Mouse (Mus musculus) limb, embryonic 14.5 days (tissue): ENCODE data around the gene Lonp2. TPM values are rescaled to one million over a fixed set of nuclear protein-coding genes. Genes with fewer than 3 reads are reported as not detected.

Experiments
- ATAC-seq: fragments of 200-750 bp; cut with Nextera tagmentation; 2 replicates; pipeline ENCODE4 v1.8.0; 2017; ENCODE audit warnings: low read depth, moderate number of reproducible peaks, moderate TSS enrichment; ENCODE audit not compliant: low FRiP score
- DNase-seq: peaks from one replicate; pipeline ENCODE4 v3.0.0-alpha.2; 2015; ENCODE audit warnings: low spot score
- H3K27ac ChIP-seq: fragments of 300-500 bp; sonication (generic); replicated peaks from 2 replicates; pipeline ENCODE4 v1.5.1; 2014; ENCODE audit warnings: low read depth, mild to moderate bottlenecking, low read length, moderate library complexity, mixed read lengths
- H3K27me3 ChIP-seq: fragments of 300-500 bp; sonication (generic); 2 replicates; pipeline ENCODE4 v1.6.1; 2014; ENCODE audit warnings: low read length, mixed read lengths; ENCODE audit not compliant: control insufficient read depth, insufficient read depth
- H3K36me3 ChIP-seq: fragments of 300-500 bp; sonication (generic); 2 replicates; pipeline ENCODE4 v1.6.1; 2014; ENCODE audit warnings: mild to moderate bottlenecking, low read length, moderate library complexity, mixed read lengths; ENCODE audit not compliant: control insufficient read depth, insufficient read depth
- H3K4me1 ChIP-seq: fragments of 300-500 bp; sonication (generic); 2 replicates; pipeline ENCODE4 v1.6.1; 2014; ENCODE audit warnings: antibody characterized with exemption, low read length, mixed read lengths; ENCODE audit not compliant: control insufficient read depth, insufficient read depth
- H3K4me2 ChIP-seq: fragments of 300-500 bp; sonication (generic); replicated peaks from 2 replicates; pipeline ENCODE4 v1.6.1; 2014; ENCODE audit warnings: low read depth, mild to moderate bottlenecking, low read length, moderate library complexity; ENCODE audit not compliant: severe bottlenecking
- H3K4me3 ChIP-seq: fragments of 300-500 bp; sonication (generic); replicated peaks from 2 replicates; pipeline ENCODE4 v1.5.1; 2014; ENCODE audit warnings: low read length
- H3K9ac ChIP-seq: fragments of 300-500 bp; sonication (generic); 2 replicates; pipeline ENCODE4 v1.6.1; 2014; ENCODE audit warnings: mild to moderate bottlenecking, low read depth, low read length, moderate library complexity; ENCODE audit not compliant: severe bottlenecking
- H3K9me3 ChIP-seq: fragments of 300-500 bp; sonication (generic); 2 replicates; pipeline ENCODE4 v1.6.1; 2016; ENCODE audit warnings: low read length; ENCODE audit not compliant: control insufficient read depth
- POLR2A ChIP-seq: fragments of 200-500 bp; IDR thresholded peaks from 2 replicates; pipeline ENCODE4 v1.8.0; 2012; ENCODE audit warnings: inconsistent platforms, mild to moderate bottlenecking, moderate library complexity, borderline replicate concordance; ENCODE audit not compliant: insufficient read depth, insufficient read length; ENCODE audit errors: extremely low read depth
- WGBS: fragments of 180-500 bp; shearing (Covaris S2); extraction: QIAGEN DNeasy Blood & Tissue Kit; methylation state at CpG from one replicate; pipeline ENCODE4 v1.1.7; 2014; 5-methylcytosine and 5-hydroxymethylcytosine counted together
- polyA plus RNA-seq, 2 experiments: library from polyadenylated mRNA; depleted of rRNA in 1 of 2; stranded (reverse) in 1 of 2; unstranded in 1 of 2; fragments of >200 nt; fragmentation: Nextera tagmentation in 1 of 2; extraction: Ambion mirVana in 1 of 2; gene quantifications; 2 replicates each; pipeline versions ENCODE4 v1.2.1 to v1.2.3; 2012 to 2014

The Lonp2 gene
- polyA plus RNA-seq, 2 experiments = 31.8 to 54.1 TPM

GRCm38 (mm10) chr8:86581921-86582331 is 41.9 kb upstream of the Lonp2 start:
- 68% methylated on average over 4 of the region's 4 CpGs for WGBS
- Histone ChIP-seq H3K36me3 (no peaks in the 10 kb centered on the region), H3K9ac (no peak overlapping the region), H3K27me3 (no peaks in the 10 kb centered on the region), H3K27ac (no peak overlapping the region), H3K4me2 (no peak overlapping the region), H3K9me3 (no peaks in the 10 kb centered on the region), H3K4me3 (no peak overlapping the region), H3K4me1 (peaks cover 8% of the 10 kb centered on the region; the same call in 1 of the 2 replicates)
- ATAC-seq = no peak
- DNase-seq = no peak
- TF ChIP-seq POLR2A = no peak

DNA sequence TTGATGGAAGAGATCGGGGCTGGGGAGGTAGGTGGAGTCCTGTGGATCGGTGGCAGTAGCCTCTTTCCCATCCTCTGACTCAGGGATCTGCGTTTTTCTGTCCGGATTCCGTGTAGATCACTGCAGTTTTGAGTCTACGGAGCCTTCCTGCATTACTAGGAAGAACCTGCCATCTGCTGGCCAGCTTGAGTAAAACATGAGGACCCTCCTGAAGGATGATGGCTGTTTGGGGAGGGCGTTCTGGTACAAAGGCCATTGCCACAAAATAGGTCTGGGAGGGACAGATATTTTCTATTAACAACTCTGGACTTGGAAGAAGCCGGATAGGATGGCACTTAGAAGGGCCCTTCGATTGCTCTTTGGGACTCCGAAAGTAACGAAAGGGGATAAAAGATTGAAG is 38.7 kb upstream of the Lonp2 start:
- H3K4me3 ChIP-seq = peak overlapping the region; percentile 34
- no peak overlapping the region for H3K9ac ChIP-seq
- H3K4me1 ChIP-seq = no peaks in the 10 kb centered on the region
- ATAC-seq (peak; percentile 65), DNase-seq (peak; percentile 90)
- no peaks in the 10 kb centered on the region for H3K27me3 ChIP-seq
- no peak for TF ChIP-seq POLR2A
- H3K36me3 ChIP-seq = no peaks in the 10 kb centered on the region
- 6% methylated on average over 11 of the region's 11 CpGs for WGBS
- no peak overlapping the region for H3K27ac ChIP-seq
- H3K9me3 ChIP-seq = no peaks in the 10 kb centered on the region
- H3K4me2 ChIP-seq = peak overlapping the region; percentile 58

DNA sequence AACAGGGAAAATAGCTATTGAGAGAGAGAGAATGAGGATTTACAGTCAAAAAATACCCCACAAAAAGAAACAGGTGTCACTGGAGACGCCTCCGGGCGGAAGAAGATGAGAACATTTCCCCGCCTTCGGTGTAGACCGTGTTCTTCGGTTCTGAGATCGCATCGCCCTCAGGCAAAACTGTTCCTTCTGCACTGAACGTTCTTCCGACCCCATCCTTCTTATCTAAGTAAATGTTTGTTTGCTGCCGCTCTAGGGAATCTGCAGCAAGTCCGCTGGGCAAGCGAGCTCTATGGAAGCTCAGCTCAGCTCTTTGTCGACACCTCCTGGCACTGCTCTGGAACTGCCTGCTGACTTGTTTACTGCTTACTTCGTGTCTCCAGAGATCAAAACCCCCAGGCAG is 38.3 kb upstream of the Lonp2 start:
- DNase-seq = peak; percentile 86
- peak; percentile 45; the same call in 1 of the 2 replicates for ATAC-seq
- WGBS = 2% methylated on average over 16 of the region's 16 CpGs

GRCm38 (mm10) chr8:86586058-86586457 is 37.8 kb upstream of the Lonp2 start:
- H3K9me3 ChIP-seq = no peaks in the 10 kb centered on the region
- WGBS = 39% methylated on average over 5 of the region's 5 CpGs

More for the DNA sequence above, 38.3 kb upstream of the Lonp2 start:
- peak overlapping the region; percentile 34 for H3K4me3 ChIP-seq
- no peak overlapping the region for H3K27ac ChIP-seq
- peak overlapping the region; percentile 58 for H3K4me2 ChIP-seq
- no peaks in the 10 kb centered on the region for H3K36me3 ChIP-seq
- no peak overlapping the region for H3K9ac ChIP-seq
- H3K9me3 ChIP-seq = no peaks in the 10 kb centered on the region
- no peaks in the 10 kb centered on the region for H3K4me1 ChIP-seq
- no peaks in the 10 kb centered on the region for H3K27me3 ChIP-seq
- TF ChIP-seq POLR2A = no peak

GRCm38 (mm10) chr8:86586642-86587041 is 37.2 kb upstream of the Lonp2 start:
- no peak for ATAC-seq
- Histone ChIP-seq H3K9me3 (no peaks in the 10 kb centered on the region), H3K27ac (no peak overlapping the region), H3K27me3 (no peaks in the 10 kb centered on the region), H3K4me3 (no peak overlapping the region), H3K9ac (no peak overlapping the region), H3K36me3 (no peaks in the 10 kb centered on the region), H3K4me2 (no peak overlapping the region), H3K4me1 (no peaks in the 10 kb centered on the region)
- WGBS = 39% methylated on average over 6 of the region's 6 CpGs
- TF ChIP-seq POLR2A = no peak
- no peak for DNase-seq

More at GRCm38 (mm10) chr8:86586058-86586457, 37.8 kb upstream of the Lonp2 start:
- H3K27ac ChIP-seq = no peak overlapping the region
- H3K4me3 ChIP-seq = no peak overlapping the region
- H3K4me2 ChIP-seq = no peak overlapping the region
- no peaks in the 10 kb centered on the region for H3K4me1 ChIP-seq
- DNase-seq (no peak), ATAC-seq (no peak)
- H3K36me3 ChIP-seq = no peaks in the 10 kb centered on the region
- no peaks in the 10 kb centered on the region for H3K27me3 ChIP-seq
- TF ChIP-seq POLR2A = no peak
- no peak overlapping the region for H3K9ac ChIP-seq

GRCm38 (mm10) chr8:86588338-86588737 is 35.5 kb upstream of the Lonp2 start:
- no peak overlapping the region for H3K27ac ChIP-seq
- H3K27me3 ChIP-seq = no peaks in the 10 kb centered on the region
- no peaks in the 10 kb centered on the region for H3K4me1 ChIP-seq
- WGBS = 89% methylated on average over 5 of the region's 5 CpGs
- H3K4me3 ChIP-seq = no peak overlapping the region
- H3K4me2 ChIP-seq = no peak overlapping the region
- no peaks in the 10 kb centered on the region for H3K9me3 ChIP-seq
- TF ChIP-seq POLR2A = no peak
- DNase-seq = no peak
- no peak for ATAC-seq
- no peak overlapping the region for H3K9ac ChIP-seq
- no peaks in the 10 kb centered on the region for H3K36me3 ChIP-seq
